Mouse (Mus musculus) cerebellum, postnatal 4 days (tissue): Measurements from ENCODE around the gene Gdap2.

Experiments used
- DNase-seq, 2 experiments: peaks; one replicate each; pipeline ENCODE4 v3.0.0; 2022; ENCODE audit warnings: low spot score in 2 of 2, mixed read lengths in 1 of 2

Gene Gdap2

GRCm38 (mm10) chr3:100162315-100163105 is at the start of gene Gdap2, which contains the start of gene Wdr3:
Gene Gdap2, plus strand, starts transcription at chr3:100162381.
Gene Wdr3, minus strand, starts transcription at chr3:100162407.
- DNase-seq = peak; percentile 78 to 88

- no peak for DNase-seq
Observed at GRCm38 (mm10) chr3:100118681-100119080, 43.5 kb upstream of the Gdap2 start.

GRCm38 (mm10) chr3:100121961-100122360 is 40.2 kb upstream of the Gdap2 start:
- no peak for DNase-seq

GRCm38 (mm10) chr3:100122445-100122844 is 39.7 kb upstream of the Gdap2 start:
- no peak for DNase-seq

GRCm38 (mm10) chr3:100160682-100161445 is 1.3 kb upstream of the Gdap2 start:
- no peak for DNase-seq

GRCm38 (mm10) chr3:100161665-100162314 is 391 bp upstream of the Gdap2 start:
- no peak for DNase-seq

- DNase-seq = no peak
Observed at GRCm38 (mm10) chr3:100163556-100163955, 1.4 kb downstream of the Gdap2 start.

GRCm38 (mm10) chr3:100164991-100165390 is 2.8 kb downstream of the Gdap2 start:
- DNase-seq = no peak

- no peak for DNase-seq
Observed at GRCm38 (mm10) chr3:100176031-100176430, 13.8 kb downstream of the Gdap2 start.

GRCm38 (mm10) chr3:100180471-100180870 is 18.3 kb downstream of the Gdap2 start:
- no peak for DNase-seq

GRCm38 (mm10) chr3:100189444-100189843 is 27.3 kb downstream of the Gdap2 start:
- peak; percentile 35 to 73 for DNase-seq

- DNase-seq = no peak
Observed at GRCm38 (mm10) chr3:100189861-100190260, 27.7 kb downstream of the Gdap2 start.

- DNase-seq = no peak
Observed at GRCm38 (mm10) chr3:100194210-100194609, 32.0 kb downstream of the Gdap2 start.

- no peak for DNase-seq
Observed at GRCm38 (mm10) chr3:100201554-100201953, 39.4 kb downstream of the Gdap2 start.

GRCm38 (mm10) chr3:100206973-100207372 is 44.8 kb downstream of the Gdap2 start:
- DNase-seq = no peak

GRCm38 (mm10) chr3:100215469-100215868 is 53.3 kb downstream of the Gdap2 start:
- no peak for DNase-seq

- DNase-seq = no peak
Observed at GRCm38 (mm10) chr3:100225326-100225959, 63.3 kb downstream of the Gdap2 start.

- DNase-seq = no peak
Observed at GRCm38 (mm10) chr3:100227509-100227908, 65.3 kb downstream of the Gdap2 start.

- no peak for DNase-seq
Observed at GRCm38 (mm10) chr3:100228981-100229380, 66.8 kb downstream of the Gdap2 start.

- no peak for DNase-seq
Observed at GRCm38 (mm10) chr3:100236725-100237436, 74.7 kb downstream of the Gdap2 start.

GRCm38 (mm10) chr3:100242230-100242629 is 80.0 kb downstream of the Gdap2 start:
- DNase-seq = no peak
